Mouse (Mus musculus) layer of hippocampus, adult 9-11 months (tissue): ENCODE measurements at regions not wholly inside any gene's neighbourhood (a gene's known extent, or its start where the extent isn't known, plus 50 kb on each side); places are given as distances from the start of the nearest gene placed in this dataset.
A peak's percentile ranks its signal among the peaks of the same experiment; 100 is the strongest.

ENCODE experiments used
- DNase-seq: peaks from one replicate; pipeline ENCODE4 v3.0.0; 2022

DNA sequence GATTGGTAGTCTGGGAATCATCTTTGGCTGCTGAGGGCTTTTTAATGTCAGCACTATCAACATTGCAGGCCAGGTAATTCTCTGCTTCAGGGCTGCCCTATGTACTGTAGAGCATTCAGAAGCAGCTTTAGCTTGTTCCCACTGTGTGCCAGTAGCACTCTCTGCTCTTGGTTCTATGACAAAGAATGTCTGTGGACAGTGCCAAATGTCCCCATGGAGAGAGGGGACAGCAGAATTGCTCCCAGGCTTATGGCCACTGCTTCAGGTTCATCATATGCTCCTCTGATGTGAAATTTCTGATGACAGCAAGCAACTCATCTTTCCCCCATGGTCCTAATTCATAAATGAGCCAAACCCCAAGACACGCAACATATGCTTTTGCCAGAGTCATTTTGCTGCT, 314.3 kb downstream of the Fam19a4 start:
- no peak for DNase-seq

DNA sequence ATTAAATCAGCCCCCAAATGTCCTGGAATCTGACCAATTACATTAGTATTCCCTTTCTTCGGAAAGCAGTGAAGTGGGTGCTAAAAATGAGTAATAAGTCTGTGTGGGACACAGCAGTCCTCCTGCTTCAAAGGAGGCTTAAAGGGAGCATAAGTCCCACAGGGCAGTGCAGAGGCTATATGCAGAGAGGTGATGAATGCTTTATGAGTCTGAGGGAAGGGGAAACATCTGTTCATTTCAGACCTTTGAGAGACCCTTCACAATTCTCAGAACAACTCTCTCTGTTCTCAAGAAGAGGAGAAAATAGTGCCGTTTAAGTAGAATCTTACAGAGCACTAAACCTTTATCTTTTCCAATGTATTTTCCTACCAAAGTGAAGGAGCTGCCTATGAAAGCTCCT, 343.3 kb downstream of the Fam19a4 start:
- DNase-seq: no peak

DNA sequence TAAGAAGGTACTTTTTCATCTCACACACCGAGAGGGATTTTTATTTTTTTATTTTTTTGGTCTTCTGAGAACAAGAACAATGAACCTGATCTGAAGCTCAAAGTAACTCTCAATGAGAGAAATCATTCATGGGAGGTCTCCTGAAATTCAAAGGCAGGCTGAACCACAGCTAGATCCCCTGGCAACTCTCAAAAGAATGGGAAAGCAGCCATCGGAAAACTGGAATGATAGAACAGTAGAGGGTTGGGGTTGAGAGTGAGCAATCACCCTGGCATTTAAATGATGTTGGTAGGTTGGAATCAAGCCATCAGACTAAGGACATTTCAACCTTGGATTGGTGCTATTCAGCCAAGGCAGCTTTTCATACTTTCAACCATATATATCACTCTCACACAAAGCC, 350.5 kb downstream of the Fam19a4 start:
- peak; percentile 5 for DNase-seq
